Mouse (Mus musculus) activated CD4-positive, CD25-positive, alpha-beta regulatory T cell, adult 9 weeks (primary cell): ENCODE measurements around the gene Cd209g. TPM values are rescaled to one million over a fixed set of nuclear protein-coding genes. Genes with fewer than 3 reads are reported as not detected.

Source experiments
- polyA plus RNA-seq: library from polyadenylated mRNA; unstranded; fragments of 100-300 nt; shearing (Covaris generic); gene quantifications from one replicate; pipeline ENCODE4 v1.2.1, GENCODE M21; 2017

Gene Cd209g
- 0.07 TPM for polyA plus RNA-seq

GRCm38 (mm10) chr8:4133798-4134197 lies at the start of gene Cd209g:
TSS of gene Cd209g (plus strand) at chr8:4134098.

DNA sequence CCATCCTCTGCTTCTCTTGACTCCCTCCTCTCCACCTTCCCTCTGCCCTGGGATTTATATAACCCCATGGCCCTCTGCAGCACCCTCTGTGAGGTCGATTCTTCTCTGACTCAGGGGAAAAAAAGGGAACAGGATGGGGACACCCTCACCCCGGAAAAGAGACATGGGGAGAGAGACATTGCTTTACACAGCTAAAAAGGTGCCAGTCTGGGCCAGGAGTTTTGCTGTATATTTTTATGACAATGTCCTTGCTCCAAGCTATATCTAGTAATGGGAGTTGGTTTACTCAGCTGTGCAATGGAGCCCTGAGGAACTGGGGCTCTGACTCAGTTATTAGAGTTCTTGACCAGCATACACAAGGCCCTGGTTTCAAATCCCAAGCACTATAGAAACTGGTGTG lies 28.2 kb upstream of the Cd209g start, which contains the start of gene Cd209f:
TSS of gene Cd209f (minus strand) at position 101 of the 400 bp plus-strand sequence.

GRCm38 (mm10) chr8:4165852-4166751 lies 32.2 kb downstream of the Cd209g start, which contains the start of gene Evi5l:
TSS of gene Evi5l (plus strand) at chr8:4166567.

Other genes with a start within 250 kb of the Cd209g start
- gene Cd209b, start 207.3 kb upstream of the Cd209g start, polyA plus RNA-seq = not detected
- 0.40 TPM for gene Cd209c, start 179.4 kb upstream of the Cd209g start, polyA plus RNA-seq
- not detected for gene Cd209f, start 28.3 kb upstream of the Cd209g start, polyA plus RNA-seq
- gene Evi5l, start 32.5 kb downstream of the Cd209g start, polyA plus RNA-seq = 12.7 TPM
- gene Prr36, start 83.4 kb downstream of the Cd209g start, polyA plus RNA-seq = 0.39 TPM
- 0.07 TPM for gene Lrrc8e, start 92.7 kb downstream of the Cd209g start, polyA plus RNA-seq
- gene Map2k7, start 104.6 kb downstream of the Cd209g start, polyA plus RNA-seq = 76.2 TPM
- gene Gm49320, start 104.8 kb downstream of the Cd209g start, polyA plus RNA-seq = 0.66 TPM
- gene Tgfbr3l, start 114.1 kb downstream of the Cd209g start, polyA plus RNA-seq = 8.9 TPM
- gene Snapc2, start 119.0 kb downstream of the Cd209g start, polyA plus RNA-seq = 31.9 TPM
- gene Ctxn1, start 125.2 kb downstream of the Cd209g start, polyA plus RNA-seq = 0.76 TPM
- 66.0 TPM for gene Timm44, start 141.8 kb downstream of the Cd209g start, polyA plus RNA-seq
- 14.7 TPM for gene Ccl25, start 191.1 kb downstream of the Cd209g start, polyA plus RNA-seq
- gene Elavl1, start 191.3 kb downstream of the Cd209g start, polyA plus RNA-seq = 14.7 TPM